Mouse (Mus musculus) thymus, adult 18-20 months (tissue): ENCODE data around the gene Gm12253.

Experiments
- DNase-seq, 2 experiments: peaks; one replicate each; pipeline ENCODE4 v3.0.0; 2022; ENCODE audit warnings: mixed read lengths in 2 of 2

Gene Gm12253

GRCm38 (mm10) chr11:58432259-58432658 lies at the start of gene Gm12253:
Gene Gm12253 (plus strand): TSS chr11:58432559.
- no peak for DNase-seq

DNA sequence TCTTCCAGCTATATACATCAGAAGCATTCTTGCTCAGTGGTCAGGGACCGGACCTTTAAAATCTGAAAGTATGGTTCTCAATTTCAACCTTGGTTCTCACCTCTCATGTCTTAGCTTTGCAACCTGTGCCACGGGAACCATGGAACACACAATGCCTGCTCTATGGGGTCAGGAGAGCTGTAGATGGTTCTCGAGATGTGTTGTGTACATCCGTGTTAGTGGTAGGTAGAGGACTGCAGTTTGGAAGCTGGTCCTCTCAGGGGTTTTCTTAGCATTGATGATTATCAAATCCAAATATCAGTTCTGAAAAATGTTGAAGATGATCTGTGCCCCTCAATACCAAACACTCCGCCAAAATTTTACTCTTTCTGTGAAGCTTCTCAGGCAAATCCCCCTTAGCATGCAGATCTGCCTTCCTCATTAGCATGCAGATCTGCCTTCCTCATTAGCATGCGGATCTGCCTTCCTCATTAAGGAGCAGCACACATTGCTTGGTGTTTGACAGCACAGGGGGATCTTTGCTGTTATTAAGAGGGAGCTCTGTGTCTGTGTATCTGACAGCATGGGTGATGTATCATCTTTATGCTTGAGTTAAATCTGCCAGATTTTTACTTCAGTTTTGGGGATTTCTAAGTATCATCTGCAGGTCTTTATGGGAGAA lies 32.2 kb upstream of the Gm12253 start:
- DNase-seq = no peak

DNA sequence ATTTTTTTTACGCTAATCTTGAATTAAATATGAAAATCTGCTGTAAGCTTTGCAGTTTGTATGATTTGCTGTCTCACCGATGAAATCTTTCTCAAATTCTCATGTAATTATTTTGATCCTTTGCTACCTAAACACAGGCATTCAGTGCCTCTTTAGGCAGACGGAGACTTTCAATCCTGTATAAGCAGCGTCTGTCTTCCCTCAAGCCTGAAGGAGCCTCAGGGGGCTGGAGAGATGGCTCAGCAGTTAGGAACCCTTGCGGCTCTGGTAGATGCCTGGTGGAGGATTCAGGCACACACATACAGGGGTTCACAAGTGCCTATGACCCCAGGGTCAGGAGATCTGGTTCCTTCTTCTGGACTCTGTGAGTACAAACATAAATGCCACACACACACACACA lies 31.7 kb upstream of the Gm12253 start:
- no peak for DNase-seq

DNA sequence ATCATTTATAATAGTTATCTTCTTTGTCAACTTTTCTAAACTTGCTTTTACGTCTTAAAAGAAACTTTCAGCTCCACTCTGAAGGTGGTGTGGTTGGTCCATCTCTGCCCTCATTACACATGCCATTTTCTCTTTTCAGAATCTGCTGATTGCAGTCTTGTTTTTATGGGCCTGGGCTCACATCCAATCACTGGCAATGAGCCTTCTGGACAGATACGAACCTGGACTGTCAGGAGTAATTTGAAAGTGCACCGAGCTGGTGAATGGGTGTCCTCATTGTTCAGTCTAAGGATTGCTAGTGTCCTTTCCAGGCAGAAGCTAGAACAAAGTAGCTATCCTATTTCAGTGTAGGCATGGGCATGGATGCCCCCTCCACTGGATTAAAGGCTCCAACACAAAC lies 24.3 kb upstream of the Gm12253 start:
- no peak for DNase-seq

DNA sequence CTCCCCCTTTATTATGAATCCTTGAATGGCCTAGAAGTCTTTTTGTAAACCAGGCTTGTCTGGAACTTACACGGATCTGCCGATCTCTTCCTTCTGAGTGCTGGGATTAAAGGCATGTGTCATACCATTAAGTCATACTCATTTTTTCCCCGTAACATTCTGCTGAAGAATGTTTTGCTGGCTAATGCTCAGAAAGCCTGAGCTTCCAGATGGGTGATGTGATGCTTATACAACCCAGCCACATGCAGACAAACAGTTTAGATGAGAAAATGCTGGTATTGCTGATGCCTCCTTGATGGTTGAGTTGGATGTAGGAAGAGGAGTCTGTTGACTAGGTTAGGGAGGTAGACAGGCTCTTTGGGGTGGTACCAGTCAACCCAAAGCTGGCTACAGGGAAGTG lies 14.0 kb upstream of the Gm12253 start:
- DNase-seq = no peak

DNA sequence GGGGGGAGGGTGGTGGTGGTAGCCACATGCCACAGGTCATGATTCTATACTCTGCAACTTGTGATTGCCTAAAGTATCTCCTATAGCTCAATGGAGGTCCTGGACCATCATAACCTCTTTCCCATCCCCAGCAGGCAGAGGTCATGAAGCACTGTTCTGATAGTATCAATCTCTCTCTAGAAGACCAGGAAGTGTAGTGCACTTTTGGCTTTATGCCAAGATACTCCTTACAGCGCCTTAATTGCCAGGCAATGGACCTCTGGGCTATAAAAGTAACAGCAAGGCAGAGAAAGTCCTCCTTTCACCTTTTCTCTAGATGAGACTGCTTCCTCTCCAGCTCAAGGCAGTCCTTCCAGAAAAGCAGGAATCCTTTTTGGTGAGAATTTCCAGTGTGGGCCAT lies 11.5 kb upstream of the Gm12253 start, which contains the start of gene 1810065E05Rik:
1810065E05Rik (plus strand) TSS at position 297 of the 400 bp plus-strand sequence.
- no peak for DNase-seq

DNA sequence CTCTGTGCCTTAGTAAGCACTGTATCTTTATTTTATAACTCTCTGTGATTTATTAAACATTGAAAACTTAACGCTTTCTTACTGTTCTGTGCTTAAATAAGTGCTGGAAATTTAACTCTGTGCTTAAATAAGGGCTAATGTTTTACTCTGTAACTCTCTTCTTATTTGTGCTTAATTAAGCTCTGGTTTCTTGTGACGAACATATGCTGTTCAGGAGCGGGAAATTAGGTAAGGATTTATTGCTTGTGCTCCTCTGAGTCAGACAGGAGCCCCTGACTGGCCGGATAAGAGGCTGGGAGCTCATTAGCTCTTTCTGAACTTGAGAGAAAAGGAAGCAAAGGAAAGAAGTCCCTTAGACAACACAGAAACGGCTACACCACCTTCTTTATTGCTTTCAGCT lies 5.5 kb downstream of the Gm12253 start:
- no peak for DNase-seq

- DNase-seq = no peak
These were observed 20.4 kb downstream of the Gm12253 start, which contains the start of gene Lypd9 for GRCm38 (mm10) chr11:58452759-58453158. Gene Lypd9 (minus strand): TSS chr11:58452923.

DNA sequence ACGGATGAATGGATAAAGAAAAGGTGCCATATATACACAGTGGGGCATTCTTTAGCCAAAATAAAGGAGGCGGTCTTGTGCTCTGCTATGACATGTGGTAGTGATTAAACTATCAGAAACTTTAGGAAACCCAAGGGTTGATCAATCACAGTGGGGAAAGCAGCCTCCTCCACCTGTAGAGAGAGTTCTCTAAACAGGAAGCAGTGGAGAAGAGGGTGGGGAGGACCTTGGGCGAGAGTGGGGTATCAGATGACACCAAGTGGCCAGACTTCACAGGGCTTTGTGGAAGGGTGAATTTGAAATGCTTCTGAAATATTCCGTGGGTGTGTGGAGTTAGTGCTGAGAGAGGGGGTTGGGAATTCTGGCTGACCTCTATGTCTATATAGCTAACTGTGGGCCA lies 21.2 kb downstream of the Gm12253 start:
- DNase-seq = no peak

- no peak for DNase-seq
These were observed 29.8 kb downstream of the Gm12253 start, which contains the start of gene Olfr30 for GRCm38 (mm10) chr11:58462170-58462569. Gene Olfr30 (minus strand): TSS chr11:58462270.
